Mouse (Mus musculus) MEL (cell line): ENCODE measurements around the gene Ppargc1a. TPM values are rescaled to one million over a fixed set of nuclear protein-coding genes. Genes with fewer than 3 reads are reported as not detected.

Experiments used
- DNase-seq: peaks from one replicate; pipeline ENCODE4 v3.0.0; 2011; ENCODE audit warnings: low read depth, low spot score
- H3K27ac ChIP-seq: 2 replicates; pipeline ENCODE4 v1.5.1; 2012; ENCODE audit warnings: low read depth, mild to moderate bottlenecking, control low read depth, low read length, moderate library complexity; ENCODE audit not compliant: control insufficient read depth
- H3K27me3 ChIP-seq, 2 experiments: fragments of 150-350 bp in 1 of 2; sonication (generic) in 1 of 2; 2 replicates each; pipeline ENCODE4 v1.6.1; 2012; ENCODE audit warnings: low read length in 2 of 2, mild to moderate bottlenecking in 2 of 2, improper control_type of control experiment in 1 of 2, moderate library complexity in 1 of 2; ENCODE audit not compliant: insufficient read depth in 2 of 2, control insufficient read depth in 1 of 2
- H3K36me3 ChIP-seq, 2 experiments: 2 replicates each; pipeline ENCODE4 v1.6.1; 2012 to 2014; ENCODE audit warnings: low read length in 2 of 2, improper control_type of control experiment in 1 of 2, inconsistent platforms in 1 of 2, mild to moderate bottlenecking in 1 of 2; ENCODE audit not compliant: insufficient read depth in 2 of 2, control insufficient read depth in 1 of 2
- H3K4me1 ChIP-seq, 2 experiments: fragments of 150-350 bp in 1 of 2; sonication (generic) in 1 of 2; 2 replicates each; pipeline ENCODE4 v1.6.1; 2012; ENCODE audit warnings: low read length in 2 of 2, improper control_type of control experiment in 1 of 2, mild to moderate bottlenecking in 1 of 2; ENCODE audit not compliant: insufficient read depth in 2 of 2, control insufficient read depth in 1 of 2
- H3K4me3 ChIP-seq, 2 experiments: fragments of 150-350 bp in 1 of 2; sonication (generic) in 1 of 2; 2 replicates each; pipeline ENCODE4 v1.5.1; 2012; ENCODE audit warnings: low read depth in 2 of 2, low read length in 2 of 2, mild to moderate bottlenecking in 2 of 2, moderate library complexity in 2 of 2, control low read depth in 1 of 2, improper control_type of control experiment in 1 of 2; ENCODE audit not compliant: control insufficient read depth in 1 of 2, insufficient read depth in 1 of 2
- H3K79me2 ChIP-seq: 2 replicates; pipeline ENCODE4 v1.6.1; 2012; ENCODE audit warnings: mild to moderate bottlenecking, low read length, moderate library complexity; ENCODE audit not compliant: control insufficient read depth, poor library complexity, insufficient read depth
- H3K9ac ChIP-seq: 2 replicates; pipeline ENCODE4 v1.6.1; 2012; ENCODE audit warnings: low read depth, mild to moderate bottlenecking, control low read depth, low read length, moderate library complexity; ENCODE audit not compliant: control insufficient read depth, poor library complexity, severe bottlenecking
- H3K9me3 ChIP-seq: fragments of 150-350 bp; sonication (generic); replicated peaks from 2 replicates; pipeline ENCODE4 v1.6.1; 2012; ENCODE audit warnings: mild to moderate bottlenecking, low read length, improper control_type of control experiment, moderate library complexity; ENCODE audit not compliant: insufficient read depth
- BHLHE40 ChIP-seq: IDR thresholded peaks from 2 replicates; pipeline ENCODE4 v1.6.1; 2012; ENCODE audit warnings: low read depth, mild to moderate bottlenecking, inconsistent platforms, low read length, improper control_type of control experiment, borderline replicate concordance
- E2F4 ChIP-seq: IDR thresholded peaks from 2 replicates; pipeline ENCODE4 v1.6.1; 2011; ENCODE audit warnings: low read depth, low read length, improper control_type of control experiment, borderline replicate concordance
- EP300 ChIP-seq, 2 experiments: IDR thresholded peaks; 2 replicates each; pipeline ENCODE4 v1.6.1; 2011; ENCODE audit warnings: improper control_type of control experiment in 2 of 2, low read length in 2 of 2, low read depth in 1 of 2, mild to moderate bottlenecking in 1 of 2
- ETS1 ChIP-seq: IDR thresholded peaks from 2 replicates; pipeline ENCODE4 v1.6.1; 2012; ENCODE audit warnings: low read depth, mild to moderate bottlenecking, inconsistent platforms, low read length, improper control_type of control experiment, moderate library complexity
- MAFK ChIP-seq: IDR thresholded peaks from 2 replicates; pipeline ENCODE4 v1.6.1; 2011; ENCODE audit warnings: low read depth, mild to moderate bottlenecking, low read length, improper control_type of control experiment, borderline replicate concordance
- MAX ChIP-seq: IDR thresholded peaks from 2 replicates; pipeline ENCODE4 v1.6.1; 2011; ENCODE audit warnings: low read length, improper control_type of control experiment
- MXI1 ChIP-seq: IDR thresholded peaks from 2 replicates; pipeline ENCODE4 v1.6.1; 2011; ENCODE audit warnings: mild to moderate bottlenecking, low read depth, low read length, improper control_type of control experiment
- MYC ChIP-seq: IDR thresholded peaks from 2 replicates; pipeline ENCODE4 v1.6.1; 2011; ENCODE audit warnings: low read depth, mild to moderate bottlenecking, low read length, improper control_type of control experiment, moderate library complexity
- NRF1 ChIP-seq: IDR thresholded peaks from 2 replicates; pipeline ENCODE4 v1.6.1; 2014; ENCODE audit warnings: low read depth, mild to moderate bottlenecking, inconsistent platforms, low read length, improper control_type of control experiment, moderate library complexity; ENCODE audit not compliant: poor library complexity, insufficient read depth, severe bottlenecking
- POLR2AphosphoS5 ChIP-seq: IDR thresholded peaks from 2 replicates; pipeline ENCODE4 v1.6.1; 2012; ENCODE audit warnings: low read depth, borderline replicate concordance, mild to moderate bottlenecking, inconsistent platforms, low read length, moderate library complexity, mixed read lengths
- RAD21 ChIP-seq: IDR thresholded peaks from 2 replicates; pipeline ENCODE4 v1.6.1; 2011; ENCODE audit warnings: mild to moderate bottlenecking, low read depth, low read length, improper control_type of control experiment
- TAL1 ChIP-seq: IDR thresholded peaks from 2 replicates; pipeline ENCODE4 v1.6.1; 2012; ENCODE audit warnings: mild to moderate bottlenecking, inconsistent platforms, low read length, moderate library complexity, mixed read lengths
- TCF12 ChIP-seq: IDR thresholded peaks from 2 replicates; pipeline ENCODE4 v1.6.1; 2014; ENCODE audit warnings: low read depth, mild to moderate bottlenecking, inconsistent platforms, low read length, improper control_type of control experiment, moderate library complexity
- UBTF ChIP-seq: IDR thresholded peaks from 2 replicates; pipeline ENCODE4 v1.6.1; 2012; ENCODE audit warnings: low read depth, mild to moderate bottlenecking, inconsistent platforms, low read length, improper control_type of control experiment, moderate library complexity, borderline replicate concordance; ENCODE audit not compliant: insufficient read depth
- USF1 ChIP-seq: IDR thresholded peaks from 2 replicates; pipeline ENCODE4 v1.6.1; 2014; ENCODE audit warnings: low read depth, mild to moderate bottlenecking, inconsistent platforms, low read length, improper control_type of control experiment, moderate library complexity
- ZKSCAN1 ChIP-seq: IDR thresholded peaks from 2 replicates; pipeline ENCODE4 v1.6.1; 2012; ENCODE audit warnings: low read depth, mild to moderate bottlenecking, inconsistent platforms, low read length, improper control_type of control experiment, moderate library complexity
- polyA plus RNA-seq, 2 experiments: library from polyadenylated mRNA; stranded (reverse) in 1 of 2; unstranded in 1 of 2; fragments of >175 nt in 1 of 2; fragments of >200 nt in 1 of 2; gene quantifications; 2 replicates each; pipeline versions ENCODE4 v1.2.1 to v1.2.4; 2012; ENCODE audit warnings: low replicate concordance in 2 of 2, low read depth in 1 of 2; ENCODE audit not compliant: insufficient read length in 2 of 2, insufficient read depth in 1 of 2, missing spikeins in 1 of 2
- total RNA-seq: library from RNA; depleted of rRNA; stranded (reverse); fragments of 300-350 nt; gene quantifications from 2 replicates; pipeline ENCODE4 v1.2.3, GENCODE M21; 2012

Gene Ppargc1a
- total and polyA plus RNA-seq, 3 experiments = 0.04 to 0.06 TPM; not detected in 1

- TF ChIP-seq ZKSCAN1 (no peak), USF1 (no peak), MAFK (no peak), BHLHE40 (no peak), EP300 (IDR thresholded peaks at IDR 0.05; ENCODE audit: low read depth in 1 of 2, low read length in 2 of 2) (no peak), ETS1 (no peak), MAX (no peak), UBTF (no peak), TCF12 (no peak), POLR2AphosphoS5 (no peak), RAD21 (no peak), TAL1 (no peak), E2F4 (no peak), MXI1 (no peak), NRF1 (no peak)
- DNase-seq = no peak
- Histone ChIP-seq H3K4me3 (no peak overlapping the region), H3K36me3 (no peaks in the 10 kb centered on the region), H3K79me2 (no peaks in the 10 kb centered on the region), H3K27ac (no peak overlapping the region), H3K9ac (no peak overlapping the region), H3K4me1 (no peaks in the 10 kb centered on the region), H3K27me3 (no peaks in the 10 kb centered on the region), H3K9me3 (no peaks in the 10 kb centered on the region)
These were observed 29.2 kb downstream of the Ppargc1a start for GRCm38 (mm10) chr5:51538319-51538718.

DNA sequence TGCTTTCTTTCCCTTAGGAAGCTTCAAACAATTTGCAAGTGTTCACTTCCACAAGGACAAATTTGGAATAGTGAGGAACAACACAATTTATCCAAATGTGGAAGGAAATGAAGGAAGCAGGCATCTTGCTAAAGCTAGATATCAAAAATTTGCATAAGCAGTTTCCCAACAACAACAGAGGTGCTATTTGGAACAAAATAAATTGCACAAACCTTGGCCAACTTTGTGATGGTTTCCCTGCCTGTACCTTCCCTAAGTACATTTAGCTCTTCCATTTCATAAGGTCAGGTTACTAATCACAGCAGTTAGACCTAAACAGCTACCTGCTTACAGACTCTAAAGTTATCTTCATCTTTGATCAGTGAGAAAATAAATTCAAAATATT is 29.9 kb downstream of the Ppargc1a start:
- TF ChIP-seq E2F4 (no peak), ETS1 (no peak), MYC (no peak), MAFK (no peak)
- TF ChIP-seq, all 39 proteins: peak for 0
- no peaks in the 10 kb centered on the region for H3K36me3 ChIP-seq
- no peak overlapping the region for H3K9ac ChIP-seq

More for the DNA sequence above, 29.9 kb downstream of the Ppargc1a start:
- Histone ChIP-seq H3K27ac (no peak overlapping the region), H3K79me2 (no peaks in the 10 kb centered on the region), H3K4me3 (no peak overlapping the region), H3K27me3 (no peaks in the 10 kb centered on the region), H3K9me3 (no peaks in the 10 kb centered on the region), H3K4me1 (no peaks in the 10 kb centered on the region)
- DNase-seq = no peak
